Mouse (Mus musculus) mouse embryonic stem cell (cell line): ENCODE data around the gene Tas2r118.

Experiments
- in situ Hi-C, 2 experiments: fragments of 300-500 bp; cut with MboI; formaldehyde crosslinking; loops; 1 replicate in 1 of 2; 3 replicates in 1 of 2; pipeline ENCODE4 v1.14.3; 2019 to 2020; ENCODE audit warnings: low sequenced_read_pairs in 2 of 2, low pct_unique_long_range_greater_than_20kb in 1 of 2, mixed read lengths in 1 of 2; ENCODE audit not compliant: unreplicated experiment in 1 of 2

Tas2r118 gene

DNA sequence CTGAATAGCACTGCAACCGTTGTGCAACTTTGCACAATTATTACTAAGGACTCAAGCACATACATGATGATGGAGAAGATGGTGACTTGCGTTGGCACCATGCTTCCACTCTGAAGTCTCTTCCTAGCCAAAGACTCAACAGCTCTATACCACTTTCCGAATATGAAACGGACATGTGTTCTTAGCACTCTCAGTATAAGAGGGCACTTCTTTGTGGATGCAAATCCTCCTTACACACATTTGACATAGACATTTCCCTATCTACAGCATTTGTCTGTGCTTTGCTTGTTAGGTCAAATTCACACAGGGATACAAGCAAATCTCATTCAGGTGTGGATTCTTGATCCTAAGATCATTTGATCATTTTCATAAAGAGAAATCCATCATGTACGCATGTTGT, at the start of gene Tas2r118:
Gene Tas2r118, minus strand, starts transcription at position 101 of the 400 bp plus-strand sequence.
- in situ Hi-C loops, result no loop called here

DNA sequence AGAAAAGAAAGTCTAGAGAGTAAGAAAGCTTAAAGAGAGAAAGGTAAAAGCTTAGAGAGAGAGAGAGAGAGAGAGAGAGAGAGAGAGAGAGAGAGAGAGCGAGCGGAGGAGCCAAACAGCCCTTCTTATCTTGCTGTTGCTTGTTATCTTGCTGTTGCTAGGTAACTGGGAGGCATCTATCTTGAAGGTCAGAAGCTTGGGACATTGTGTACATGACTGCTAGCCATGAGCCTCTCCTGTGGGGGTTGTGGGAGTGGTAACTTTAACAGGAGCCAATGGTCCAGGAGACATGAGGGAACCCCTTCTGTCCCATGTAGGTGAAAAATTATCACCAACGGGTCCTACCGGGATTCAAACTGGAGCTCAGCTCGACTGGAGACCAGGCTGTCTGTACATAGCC, 48.5 kb upstream of the Tas2r118 start:
- in situ Hi-C loops, result no loop called here

DNA sequence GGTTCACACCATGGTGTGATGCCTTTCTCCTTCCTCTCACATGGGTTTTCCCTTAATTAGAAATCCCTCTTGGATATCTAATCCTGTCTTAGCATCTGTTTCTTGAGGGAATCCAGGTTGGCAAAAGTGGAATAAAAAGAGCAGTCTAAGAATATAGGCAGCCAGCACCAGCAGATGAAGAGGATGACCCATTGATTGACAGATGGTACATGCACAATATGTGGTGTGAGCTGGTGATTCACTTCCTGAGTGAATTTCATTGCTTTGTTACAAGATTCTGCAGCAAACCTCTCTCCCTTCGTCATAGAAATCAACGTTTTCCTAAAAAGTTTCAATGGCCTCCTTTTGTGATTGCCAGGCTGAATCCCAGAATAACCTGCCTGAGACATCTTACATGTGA, 23.4 kb upstream of the Tas2r118 start:
- in situ Hi-C loops, result no loop called here

DNA sequence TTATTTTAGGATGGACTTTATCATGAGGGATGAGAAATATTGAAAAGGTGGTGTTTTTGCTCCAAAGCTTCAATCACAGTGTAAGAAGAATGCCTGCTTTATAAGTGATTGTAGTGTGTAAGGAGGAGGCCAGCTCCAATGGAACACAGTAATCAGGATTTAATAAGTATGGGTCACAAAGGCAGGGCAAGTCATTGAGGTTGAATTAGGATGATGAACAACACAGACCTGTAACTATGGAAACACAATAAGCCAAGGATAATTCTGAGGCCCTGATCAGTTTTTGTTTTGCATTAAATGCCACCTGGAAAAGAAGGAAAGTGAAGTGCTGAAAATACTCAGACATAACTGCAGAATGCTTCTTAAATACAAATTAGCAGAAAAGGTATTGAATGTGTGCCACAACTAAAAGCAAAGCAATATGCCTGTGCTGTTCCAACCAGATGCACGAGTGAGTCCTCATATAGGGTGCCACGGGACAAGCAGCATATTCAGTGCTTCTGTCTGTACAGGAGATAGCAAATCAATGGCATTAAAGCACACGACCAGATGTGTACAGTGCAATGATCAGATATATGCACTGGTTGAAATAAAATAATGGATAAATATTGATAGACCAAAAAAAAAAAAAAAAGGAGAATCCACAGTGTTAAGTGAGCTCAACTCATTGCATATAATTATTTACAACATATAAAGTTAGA, 21.0 kb upstream of the Tas2r118 start:
- in situ Hi-C loops, result no loop called here

DNA sequence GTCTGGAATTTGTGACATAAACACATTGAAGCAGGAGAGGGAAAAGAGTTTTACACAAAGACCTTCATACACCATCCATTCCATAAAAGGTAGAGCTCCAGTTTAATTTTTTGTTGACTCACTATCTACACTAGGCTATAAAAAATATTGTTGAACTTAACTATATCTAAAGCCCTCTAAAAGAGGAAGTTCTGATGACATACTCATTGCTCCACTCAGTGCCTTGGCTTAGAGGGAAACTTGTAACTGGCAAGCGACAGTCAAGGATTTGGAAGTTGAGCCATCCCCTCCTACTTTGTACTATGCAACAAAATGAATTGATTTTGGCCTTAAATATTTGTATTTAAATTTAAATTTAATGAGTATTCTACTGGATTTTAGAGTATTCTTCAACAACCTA, 16.4 kb upstream of the Tas2r118 start:
- in situ Hi-C loops, result no loop called here

DNA sequence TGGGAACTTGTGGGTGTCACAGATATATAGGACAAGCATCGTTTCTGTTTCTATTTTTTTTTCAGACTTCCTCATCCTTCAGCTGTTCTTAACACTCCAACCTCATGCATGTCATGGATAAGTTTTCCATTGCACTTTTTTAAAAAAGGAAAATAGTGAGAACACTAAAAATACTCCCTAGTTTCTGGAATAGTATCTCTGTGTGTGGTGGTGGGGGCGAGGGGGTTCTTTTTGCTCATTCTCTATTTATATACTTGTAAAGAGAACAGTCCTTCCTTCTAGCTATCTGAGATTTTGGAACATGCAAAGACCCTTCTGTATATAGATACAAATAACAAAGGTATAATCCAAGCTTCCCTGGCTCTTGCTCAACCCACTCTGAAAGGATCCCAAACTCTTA, 2.9 kb downstream of the Tas2r118 start:
- in situ Hi-C loops, result no loop called here

DNA sequence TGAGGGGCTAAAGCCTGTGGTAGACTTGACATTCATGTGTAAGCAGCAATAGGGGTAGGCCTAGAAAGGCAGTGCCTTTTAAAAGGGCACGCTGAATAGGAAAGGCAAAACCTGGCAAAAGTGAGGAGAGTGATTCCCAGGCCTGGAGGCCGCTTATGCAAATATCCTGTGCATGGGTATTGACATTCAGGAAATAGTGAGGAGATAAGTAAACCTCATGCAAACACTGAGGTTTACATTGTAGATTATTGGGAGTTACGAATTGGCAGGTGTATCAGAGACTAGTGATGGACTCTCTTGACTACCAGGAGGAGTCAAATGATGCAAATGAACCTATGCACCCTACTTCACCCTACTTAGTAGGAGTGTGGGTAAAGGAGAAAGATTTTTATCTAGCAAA, 3.9 kb downstream of the Tas2r118 start:
- in situ Hi-C loops, result no loop called here

DNA sequence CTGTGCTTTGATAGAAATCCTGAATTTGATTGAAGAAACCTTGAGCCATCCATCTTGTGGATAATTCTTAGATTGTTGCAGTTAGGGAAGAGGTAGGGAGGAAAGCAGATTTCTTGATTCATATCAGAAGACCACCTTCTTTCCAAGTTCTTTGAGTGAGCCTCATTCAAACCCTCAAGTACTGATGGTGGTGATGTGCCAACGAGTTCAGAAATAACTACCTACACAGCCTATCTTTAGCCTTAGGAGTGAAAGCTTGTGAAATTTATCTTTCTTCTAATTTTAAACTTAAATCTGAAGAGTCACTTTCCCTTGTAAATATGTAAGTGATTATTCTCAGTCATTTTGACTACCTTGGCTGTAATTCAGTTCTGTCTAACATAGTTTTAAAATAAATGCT, 6.1 kb downstream of the Tas2r118 start:
- in situ Hi-C loops, result no loop called here

DNA sequence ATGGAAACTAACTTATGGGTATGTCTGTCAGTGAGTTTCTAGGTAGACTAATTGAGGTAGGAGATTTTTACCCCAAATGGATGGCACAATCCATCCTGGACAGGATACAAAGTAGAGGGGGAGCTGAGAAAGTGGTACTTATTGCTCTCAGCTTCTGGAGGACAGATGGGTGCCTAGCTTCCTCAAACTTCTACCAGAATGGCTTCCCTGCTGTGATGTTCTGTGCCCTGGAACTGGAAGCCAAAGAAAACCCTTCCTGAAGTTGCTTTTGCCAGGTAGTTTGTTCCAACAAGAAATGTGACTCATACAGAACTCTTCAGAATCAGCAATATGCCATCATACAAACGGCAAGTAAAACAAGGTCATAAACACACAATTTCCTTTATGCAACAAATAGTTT, 29.1 kb downstream of the Tas2r118 start:
- in situ Hi-C loops, result no loop called here

DNA sequence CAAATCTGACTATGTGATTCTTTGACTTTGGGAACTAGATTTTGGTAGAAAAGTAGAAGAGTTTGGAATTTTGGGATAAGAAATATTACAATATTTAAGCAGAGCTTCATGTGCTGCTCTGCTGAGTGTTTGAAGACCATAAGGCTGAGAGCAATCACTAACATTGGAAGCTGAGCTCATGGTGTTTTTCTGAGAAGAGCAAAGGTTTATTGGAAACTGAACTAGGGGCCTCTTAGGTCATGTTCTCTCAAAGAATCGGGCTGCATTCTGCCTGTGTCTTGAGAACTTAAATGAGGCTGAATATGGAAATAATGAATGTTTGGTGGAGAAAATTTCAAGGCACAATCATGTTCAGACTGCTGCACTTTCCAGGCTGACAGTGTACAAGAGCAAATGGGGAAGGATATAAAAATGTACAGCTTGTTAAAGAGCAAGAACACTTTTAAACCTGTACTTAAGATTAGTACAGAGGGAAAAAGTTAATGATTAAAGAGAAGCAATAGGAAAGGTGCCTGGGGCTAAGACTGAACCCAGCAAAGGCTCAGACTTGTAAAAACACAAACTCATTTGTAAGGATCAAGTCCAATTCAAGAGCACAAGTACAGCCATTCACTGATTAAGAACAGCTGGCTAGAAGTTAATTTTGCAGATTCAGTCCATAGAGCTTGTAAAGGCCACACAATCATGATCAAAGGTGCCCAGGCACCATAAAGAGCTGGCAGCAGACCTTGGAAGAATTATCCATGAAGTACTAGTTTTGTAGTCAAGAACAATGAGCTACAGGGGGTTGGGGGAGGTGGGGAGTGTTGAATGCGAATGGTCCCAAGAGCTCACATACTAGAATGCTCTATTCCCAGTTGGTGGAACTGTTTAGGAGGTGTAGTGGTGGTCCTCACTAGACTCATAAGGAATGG, 31.0 kb downstream of the Tas2r118 start:
- in situ Hi-C loops, result no loop called here

DNA sequence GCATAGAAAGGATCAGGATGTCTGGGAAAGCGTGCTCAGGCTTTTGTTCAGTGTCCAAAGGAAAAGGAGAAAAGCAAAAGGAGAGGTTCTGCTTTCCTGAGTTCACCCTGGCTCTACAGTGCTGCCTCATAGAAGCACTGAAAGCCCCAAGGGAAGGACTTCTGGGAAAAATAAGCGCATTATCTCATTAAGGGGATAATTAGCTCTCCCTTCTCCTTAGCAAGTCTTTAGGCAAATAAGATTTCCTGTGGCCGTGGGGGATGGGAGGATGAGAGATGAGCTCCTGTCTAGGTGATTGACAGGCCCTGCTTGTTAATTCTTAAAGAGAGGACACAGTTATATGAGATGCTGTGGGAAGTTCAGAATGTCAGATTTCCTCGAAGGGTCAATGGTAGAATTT, 33.4 kb downstream of the Tas2r118 start:
- in situ Hi-C loops, result no loop called here

DNA sequence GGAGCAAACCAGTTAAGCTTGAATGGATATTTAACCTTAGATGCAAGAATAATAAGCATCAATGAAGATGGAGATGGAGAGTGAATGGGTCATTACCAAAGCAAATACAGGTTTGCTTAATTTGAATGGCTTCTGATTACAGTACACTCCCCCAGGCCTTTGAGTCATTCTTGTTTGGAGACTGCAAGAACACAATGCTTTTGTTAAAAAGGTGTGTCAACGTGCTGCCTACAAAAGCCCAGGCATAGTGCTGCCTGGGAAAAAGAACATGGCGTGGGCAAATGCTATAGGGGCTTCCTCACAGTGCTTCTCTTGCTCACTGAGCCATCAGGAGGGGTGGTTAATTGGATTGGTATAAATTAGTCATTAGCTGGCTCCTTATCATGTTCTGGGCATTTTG, 46.1 kb downstream of the Tas2r118 start:
- in situ Hi-C loops, result no loop called here
